Mouse (Mus musculus) myocyte (in vitro differentiated cells): Measurements from ENCODE around the gene Gprin3. TPM values are rescaled to one million over a fixed set of nuclear protein-coding genes. Genes with fewer than 3 reads are reported as not detected.
"Not testable (repeated sequence)": the region's sequence is repeated elsewhere in the genome, so short reads cannot be mapped to it uniquely, and the experiment has no call there.

Source experiments
- H3K27me3 ChIP-seq: one replicate; pipeline ENCODE4 v1.6.1; 2011; ENCODE audit not compliant: control insufficient read depth, insufficient read depth, insufficient read length
- H3K36me3 ChIP-seq: one replicate; pipeline ENCODE4 v1.6.1; 2011; ENCODE audit not compliant: control insufficient read depth, insufficient read depth
- H3K4me2 ChIP-seq: one replicate; pipeline ENCODE4 v1.6.1; 2011; ENCODE audit warnings: low read depth, control low read depth
- H3K4me3 ChIP-seq: one replicate; pipeline ENCODE4 v1.5.1; 2011; ENCODE audit warnings: mild to moderate bottlenecking, control low read depth, moderate library complexity
- H3K79me2 ChIP-seq: one replicate; pipeline ENCODE4 v1.6.1; 2011; ENCODE audit not compliant: control insufficient read depth, insufficient read depth
- H3ac ChIP-seq: one replicate; pipeline ENCODE4 v1.6.1; 2011; ENCODE audit not compliant: control insufficient read depth, insufficient read length
- CEBPB ChIP-seq: IDR thresholded peaks from 2 replicates; pipeline ENCODE4 v1.6.1; 2011; ENCODE audit warnings: mild to moderate bottlenecking, moderate library complexity; ENCODE audit not compliant: poor library complexity, insufficient read depth, severe bottlenecking
- E2F4 ChIP-seq: IDR thresholded peaks from one replicate; pipeline ENCODE4 v1.6.1; 2011; ENCODE audit warnings: mild to moderate bottlenecking, control low read depth, moderate library complexity; ENCODE audit not compliant: insufficient read depth
- MAX ChIP-seq: IDR thresholded peaks from one replicate; pipeline ENCODE4 v1.6.1; 2011; ENCODE audit warnings: low read depth, mild to moderate bottlenecking, control low read depth
- MYOD1 ChIP-seq, 3 experiments: IDR thresholded peaks; one replicate each; pipeline ENCODE4 v1.6.1; 2011; ENCODE audit warnings: control low read depth in 2 of 3, low read depth in 2 of 3, mild to moderate bottlenecking in 2 of 3, moderate library complexity in 1 of 3; ENCODE audit not compliant: insufficient read length in 2 of 3, control insufficient read depth in 1 of 3
- MYOG ChIP-seq, 3 experiments: IDR thresholded peaks; one replicate each; pipeline ENCODE4 v1.6.1; 2011; ENCODE audit warnings: control low read depth in 2 of 3, low read depth in 2 of 3, mild to moderate bottlenecking in 2 of 3; ENCODE audit not compliant: insufficient read length in 2 of 3, control insufficient read depth in 1 of 3, insufficient read depth in 1 of 3
- POLR2A ChIP-seq: IDR thresholded peaks from one replicate; pipeline ENCODE4 v1.6.1; 2011; ENCODE audit warnings: low read depth, mild to moderate bottlenecking, control low read depth, moderate library complexity; ENCODE audit not compliant: insufficient read length
- POLR2AphosphoS2 ChIP-seq: IDR thresholded peaks from one replicate; pipeline ENCODE4 v1.6.1; 2011; ENCODE audit warnings: low read depth, control low read depth; ENCODE audit not compliant: insufficient read length
- REST ChIP-seq: IDR thresholded peaks from one replicate; pipeline ENCODE4 v1.6.1; 2011; ENCODE audit warnings: mild to moderate bottlenecking, control low read depth, moderate library complexity; ENCODE audit not compliant: insufficient read depth, insufficient read length
- SRF ChIP-seq: IDR thresholded peaks from one replicate; pipeline ENCODE4 v1.6.1; 2011; ENCODE audit warnings: low read depth; ENCODE audit not compliant: control insufficient read depth, insufficient read length
- TCF12 ChIP-seq: IDR thresholded peaks from one replicate; pipeline ENCODE4 v1.6.1; 2011; ENCODE audit warnings: mild to moderate bottlenecking, control low read depth; ENCODE audit not compliant: poor library complexity, insufficient read depth, severe bottlenecking
- TCF3 ChIP-seq: IDR thresholded peaks from one replicate; pipeline ENCODE4 v1.6.1; 2011; ENCODE audit warnings: low read depth, control low read depth; ENCODE audit not compliant: insufficient read length
- USF1 ChIP-seq: IDR thresholded peaks from one replicate; pipeline ENCODE4 v1.6.1; 2011; ENCODE audit warnings: low read depth, mild to moderate bottlenecking, control low read depth, moderate library complexity
- polyA plus RNA-seq: library from polyadenylated mRNA; unstranded; fragments of >200 nt; fragmentation: generic; extraction: Trizol; gene quantifications from one replicate; pipeline ENCODE4 v1.2.1, GENCODE M21; 2012; ENCODE audit warnings: missing spikeins

The Gprin3 gene
- polyA plus RNA-seq, 1 experiment, result 0.13 TPM

GRCm38 (mm10) chr6:59315090-59315489 lies 111.0 kb downstream of the Gprin3 start:
- no peaks in the 10 kb centered on the region for H3K79me2 ChIP-seq
- H3K27me3 ChIP-seq, result no peaks in the 10 kb centered on the region
- TF ChIP-seq SRF, result no peak
- no peak overlapping the region for H3K4me2 ChIP-seq
- no peaks in the 10 kb centered on the region for H3K36me3 ChIP-seq
- H3ac ChIP-seq, result no peak overlapping the region
- no peak overlapping the region for H3K4me3 ChIP-seq

- no peak for TF ChIP-seq REST
- no peak for TF ChIP-seq POLR2AphosphoS2
- no peak for TF ChIP-seq TCF3
- TF ChIP-seq MAX, result no peak
- no peak for TF ChIP-seq SRF
- no peak for TF ChIP-seq CEBPB
- no peak overlapping the region for H3K4me2 ChIP-seq
These were observed 112.9 kb downstream of the Gprin3 start for GRCm38 (mm10) chr6:59313162-59313561.

DNA sequence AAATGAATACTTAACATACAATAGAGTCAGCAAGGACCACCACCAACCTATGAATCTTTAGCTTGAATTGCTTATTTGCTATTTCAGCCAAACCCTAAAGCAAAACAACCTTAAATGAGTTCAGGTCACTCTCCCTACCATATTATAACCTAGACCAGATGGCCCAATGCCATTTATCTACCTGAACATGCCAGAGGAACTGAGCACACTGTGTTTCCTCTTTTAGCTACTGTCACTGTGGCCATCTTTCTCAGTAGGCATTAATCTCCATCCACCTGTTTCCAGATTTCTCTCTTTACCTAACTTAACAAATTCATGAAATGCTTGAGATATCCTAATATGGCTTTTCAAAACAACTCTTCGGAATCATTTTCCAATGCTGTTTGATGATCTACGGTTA lies 114.9 kb downstream of the Gprin3 start:
- no peak for TF ChIP-seq CEBPB
- TF ChIP-seq MYOG (IDR thresholded peaks at IDR 0.05; ENCODE audit: control insufficient read depth in 1 of 3, insufficient read depth in 1 of 3, insufficient read length in 2 of 3, low read depth in 2 of 3), result no peak
- no peak for TF ChIP-seq USF1
- TF ChIP-seq MAX, result no peak
- TF ChIP-seq REST, result no peak
- TF ChIP-seq POLR2A, result no peak
- TF ChIP-seq TCF3, result no peak
- no peak for TF ChIP-seq POLR2AphosphoS2
- TF ChIP-seq SRF, result no peak
- no peak for TF ChIP-seq TCF12

More at GRCm38 (mm10) chr6:59313162-59313561, 112.9 kb downstream of the Gprin3 start:
- Histone ChIP-seq H3K79me2 (no peaks in the 10 kb centered on the region), H3K36me3 (no peaks in the 10 kb centered on the region), H3K4me3 (no peak overlapping the region), H3ac (no peak overlapping the region), H3K27me3 (no peaks in the 10 kb centered on the region)

GRCm38 (mm10) chr6:59304235-59304942 lies 121.7 kb downstream of the Gprin3 start:
- H3K27me3 ChIP-seq, H3K4me3 ChIP-seq, H3K36me3 ChIP-seq, H3K4me2 ChIP-seq, H3ac ChIP-seq, H3K79me2 ChIP-seq: not testable (repeated sequence)

More for the DNA sequence above, 114.9 kb downstream of the Gprin3 start:
- Histone ChIP-seq H3K4me2 (no peak overlapping the region), H3K36me3 (no peaks in the 10 kb centered on the region), H3K4me3 (no peak overlapping the region), H3ac (no peak overlapping the region), H3K27me3 (no peaks in the 10 kb centered on the region), H3K79me2 (no peaks in the 10 kb centered on the region)

GRCm38 (mm10) chr6:59303031-59303430 lies 123.1 kb downstream of the Gprin3 start:
- Histone ChIP-seq H3K79me2 (no peaks in the 10 kb centered on the region), H3K4me3 (no peak overlapping the region), H3K36me3 (no peaks in the 10 kb centered on the region), H3K27me3 (no peaks in the 10 kb centered on the region), H3K4me2 (peak overlapping the region; percentile 49), H3ac (no peak overlapping the region)
- TF ChIP-seq MYOD1 (IDR thresholded peaks at IDR 0.05; ENCODE audit: control insufficient read depth in 1 of 3, insufficient read length in 2 of 3, low read depth in 2 of 3), result no peak
- TF ChIP-seq USF1, result no peak
- TF ChIP-seq POLR2AphosphoS2, result no peak
- no peak for TF ChIP-seq TCF3
- TF ChIP-seq SRF, result no peak
- TF ChIP-seq CEBPB, result no peak
- no peak for TF ChIP-seq MAX
- TF ChIP-seq REST, result no peak
- TF ChIP-seq E2F4, result no peak
- TF ChIP-seq POLR2A, result no peak
- TF ChIP-seq MYOG (IDR thresholded peaks at IDR 0.05; ENCODE audit: control insufficient read depth in 1 of 3, insufficient read depth in 1 of 3, insufficient read length in 2 of 3, low read depth in 2 of 3), result no peak
- no peak for TF ChIP-seq TCF12

Other genes with a start within 250 kb of the Gprin3 start
- 5.1 TPM for gene Tigd2, start 217.4 kb downstream of the Gprin3 start, polyA plus RNA-seq